Mouse (Mus musculus) left cerebral cortex, postnatal 10 days (tissue): ENCODE measurements around the gene Ttll6. TPM values are rescaled to one million over a fixed set of nuclear protein-coding genes. Genes with fewer than 3 reads are reported as not detected.

Source experiments
- DNase-seq, 2 experiments: peaks; one replicate each; pipeline ENCODE4 v3.0.0; 2021 to 2022; ENCODE audit warnings: low spot score in 2 of 2, mixed read lengths in 1 of 2; ENCODE audit errors: extremely low spot score in 1 of 2
- intact Hi-C: fragments of 180-260 bp; cut with DNase I; formaldehyde crosslinking; loops from one replicate; pipeline ENCODE4 v1.15.1; 2025
- total RNA-seq, 2 experiments: library from RNA; stranded (reverse); gene quantifications; 2 replicates each; pipeline ENCODE4 v1.2.3; 2021

Gene Ttll6
- total RNA-seq, 2 experiments from 2014 or later = 0.24 to 0.53 TPM

- DNase-seq = no peak
These were observed 50.6 kb downstream of the Ttll6 start for GRCm38 (mm10) chr11:96184233-96184632.

GRCm38 (mm10) chr11:96187321-96187720, 53.7 kb downstream of the Ttll6 start:
- intact Hi-C loops = no loop called here
- DNase-seq = no peak

More at GRCm38 (mm10) chr11:96184233-96184632, 50.6 kb downstream of the Ttll6 start:
- intact Hi-C loops = no loop called here

GRCm38 (mm10) chr11:96189810-96190522, 56.4 kb downstream of the Ttll6 start:
- no peak for DNase-seq
- intact Hi-C loops = no loop called here

DNA sequence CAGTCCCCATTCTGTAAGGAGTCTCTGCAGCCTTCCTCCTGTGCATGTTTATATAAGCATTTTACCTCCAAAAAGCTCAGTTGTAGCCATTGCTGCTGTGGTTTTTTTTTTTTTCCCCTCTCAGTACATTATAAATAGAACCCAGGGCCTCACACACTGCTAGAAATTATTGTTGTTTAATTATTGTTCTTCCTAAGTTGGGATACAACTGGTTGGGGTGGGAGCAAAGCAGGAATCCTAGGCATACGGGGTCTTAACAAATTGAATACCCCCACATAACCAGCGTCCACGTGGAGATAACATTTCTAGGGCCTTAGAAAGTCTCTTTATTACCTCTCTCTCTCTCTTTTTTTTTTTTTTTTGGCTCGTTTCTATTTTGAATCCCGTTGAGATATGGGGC, 57.5 kb downstream of the Ttll6 start:
- no peak for DNase-seq
- intact Hi-C loops = no loop called here

DNA sequence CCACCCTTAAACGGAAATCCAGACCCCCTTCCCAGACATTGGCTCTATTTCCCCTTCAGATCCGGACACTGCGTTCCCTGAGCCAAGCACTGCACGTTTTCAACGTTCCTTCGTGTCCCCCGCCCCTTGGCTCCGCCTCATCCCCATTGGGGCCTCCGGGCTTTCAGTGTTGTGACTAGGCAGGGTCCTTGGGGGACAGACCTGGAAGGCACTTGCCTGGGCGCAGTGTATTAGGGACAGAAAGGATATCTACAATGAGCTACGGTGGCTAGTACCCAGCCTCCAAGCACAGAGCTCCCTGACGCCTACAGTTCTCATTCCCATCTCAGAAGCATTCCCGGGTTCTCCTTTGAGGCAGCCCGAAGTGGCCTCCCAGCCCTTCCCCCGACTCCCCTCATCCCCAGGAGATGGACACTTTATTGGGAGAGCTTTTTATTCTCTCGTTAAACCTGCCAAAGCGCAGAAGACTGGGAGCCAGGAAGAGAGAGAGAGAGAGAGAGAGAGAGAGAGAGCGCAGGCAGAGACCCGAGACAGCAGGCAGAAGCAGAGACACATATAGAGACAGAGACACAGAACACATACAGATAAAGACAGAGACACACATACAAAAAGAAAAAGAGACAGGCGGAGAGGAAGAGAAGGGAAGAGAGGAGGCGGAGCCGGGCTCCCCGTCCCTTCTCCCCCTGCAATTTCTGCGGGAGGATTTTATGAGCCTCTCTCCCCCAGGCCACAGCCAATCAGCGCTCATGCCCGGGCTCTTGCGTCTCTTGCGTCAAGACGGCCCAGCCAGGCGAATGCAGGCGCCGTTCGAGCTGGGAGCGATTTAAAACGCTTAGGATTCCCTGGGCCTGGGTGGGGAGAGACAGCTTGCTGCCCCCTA, 60.2 kb downstream of the Ttll6 start, which contains the start of gene Hoxb13:
Gene Hoxb13 (plus strand): TSS at position 796 of the 880 bp plus-strand sequence.
- intact Hi-C loops = no loop called here
- no peak for DNase-seq

DNA sequence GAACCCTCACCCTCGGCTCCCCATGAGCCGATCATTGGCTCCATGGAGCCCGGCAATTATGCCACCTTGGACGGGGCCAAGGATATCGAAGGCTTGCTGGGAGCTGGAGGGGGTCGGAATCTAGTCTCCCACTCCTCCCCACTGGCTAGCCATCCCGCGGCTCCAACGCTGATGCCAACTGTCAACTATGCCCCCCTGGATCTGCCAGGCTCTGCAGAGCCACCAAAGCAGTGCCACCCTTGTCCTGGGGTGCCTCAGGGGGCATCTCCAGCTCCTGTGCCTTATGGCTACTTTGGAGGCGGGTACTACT, 60.8 kb downstream of the Ttll6 start:
- no peak for DNase-seq
- intact Hi-C loops = no loop called here

GRCm38 (mm10) chr11:96194961-96195640, 61.5 kb downstream of the Ttll6 start:
- intact Hi-C loops = no loop called here
- no peak for DNase-seq

DNA sequence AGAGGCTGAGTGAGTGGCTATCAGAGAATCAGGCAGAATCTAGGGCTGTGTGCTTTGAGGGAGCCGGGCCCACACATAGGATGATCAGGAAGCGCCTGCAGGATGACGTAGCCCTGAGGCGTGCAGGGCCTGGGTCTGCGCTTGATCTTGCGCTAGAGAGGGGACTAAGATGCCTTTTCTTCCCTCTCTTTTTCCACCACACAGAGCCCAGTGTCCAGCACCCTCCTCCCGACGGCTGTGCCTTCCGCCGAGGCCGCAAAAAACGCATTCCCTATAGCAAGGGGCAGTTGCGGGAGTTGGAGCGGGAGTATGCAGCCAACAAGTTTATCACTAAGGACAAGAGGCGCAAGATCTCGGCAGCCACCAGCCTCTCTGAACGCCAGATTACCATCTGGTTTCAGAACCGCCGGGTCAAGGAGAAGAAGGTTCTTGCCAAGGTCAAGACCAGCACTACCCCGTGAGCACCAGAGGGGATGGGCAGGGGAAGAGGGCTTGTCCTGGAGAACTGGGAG, 62.2 kb downstream of the Ttll6 start:
- intact Hi-C loops = no loop called here

DNA sequence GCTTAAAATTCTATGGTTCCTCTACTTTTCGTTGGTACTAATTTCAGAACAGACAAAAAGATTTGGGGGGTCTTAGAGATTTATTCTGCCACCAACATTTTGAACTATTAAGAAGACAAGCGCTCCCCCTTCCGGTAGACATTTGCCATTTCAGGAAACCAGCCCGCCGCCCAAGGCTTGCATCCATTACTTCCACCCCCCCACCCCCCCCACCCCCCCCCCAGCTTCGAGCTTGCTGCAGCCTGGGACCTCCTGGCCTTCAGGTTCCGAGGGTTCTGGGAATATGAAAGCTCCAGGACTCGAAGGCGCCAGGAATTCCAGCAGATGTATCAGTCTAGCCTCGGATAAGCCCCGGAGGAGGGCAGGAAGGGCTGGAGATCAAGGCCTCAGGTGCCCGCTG, 65.1 kb downstream of the Ttll6 start:
- DNase-seq = no peak
- intact Hi-C loops = no loop called here

More for the DNA sequence above, 62.2 kb downstream of the Ttll6 start:
- no peak for DNase-seq

DNA sequence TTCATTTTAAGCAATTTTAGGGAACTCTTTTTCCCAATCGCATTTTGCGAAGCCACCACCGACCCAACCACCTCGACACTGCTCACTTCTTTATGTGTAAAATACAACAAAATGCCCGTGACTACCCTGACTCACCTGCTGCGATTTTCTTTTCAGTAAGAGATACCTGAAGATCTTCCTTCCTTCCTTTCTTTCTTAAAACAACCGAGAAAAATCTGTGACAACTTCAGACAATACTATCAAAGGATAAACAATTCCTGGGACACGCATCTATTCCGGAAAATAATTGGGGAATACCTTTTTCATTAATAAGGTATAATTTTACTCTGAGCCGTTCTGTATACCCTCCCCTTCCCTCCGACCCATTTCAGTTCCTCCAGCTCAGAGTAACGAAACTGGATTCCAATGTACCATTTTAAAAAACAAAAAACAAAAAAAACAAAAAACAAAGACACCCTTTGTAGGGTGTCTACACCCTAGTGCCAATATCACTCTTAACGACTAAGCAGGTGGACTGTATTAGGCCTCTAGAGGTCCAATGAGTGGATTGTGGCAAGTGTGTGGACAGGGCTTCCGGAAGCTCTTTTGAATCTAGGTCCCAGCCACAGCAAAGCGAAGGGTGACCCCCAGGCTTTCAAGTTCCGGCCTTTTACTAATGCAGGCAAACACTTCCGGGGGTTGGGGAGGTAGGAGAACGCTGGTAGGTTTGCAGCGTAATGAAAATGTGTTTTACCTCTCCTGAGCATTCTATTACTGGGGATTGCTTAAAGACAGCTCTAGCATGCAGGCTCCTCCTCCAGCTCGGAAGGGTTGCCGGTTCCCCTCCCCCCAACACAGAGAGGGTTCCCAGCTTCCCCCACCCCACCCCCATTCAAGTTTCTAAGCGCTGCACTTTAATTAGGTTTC, 65.8 kb downstream of the Ttll6 start:
- intact Hi-C loops = loop anchor here (5.0 kb wide), 1 partner anchor 63 kb away; no protein-coding TSS in a partner anchor

DNA sequence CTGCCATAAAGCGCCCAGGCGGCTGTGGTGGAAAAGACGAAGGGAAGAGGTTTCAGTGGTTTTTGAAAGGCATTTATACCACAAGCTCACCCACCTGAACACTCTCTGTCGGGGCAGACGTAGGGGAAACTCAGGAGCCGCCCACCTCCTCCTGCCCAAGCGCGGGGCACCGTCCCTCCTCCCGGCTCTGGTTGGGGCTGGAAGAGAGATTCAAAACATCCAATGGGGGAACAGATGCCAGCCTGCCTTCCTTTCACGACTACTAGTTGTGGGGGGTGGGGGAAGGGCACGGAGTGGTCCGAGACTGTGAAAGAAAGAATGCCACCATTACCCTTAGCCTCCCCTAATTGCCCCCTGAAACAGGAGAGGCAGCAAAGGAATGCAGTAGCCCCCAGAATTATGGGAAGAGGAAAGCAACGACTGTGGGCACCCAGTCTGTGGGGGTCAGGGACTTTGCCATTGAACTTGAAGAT, 66.6 kb downstream of the Ttll6 start:
- intact Hi-C loops = loop anchor here (5.0 kb wide), 1 partner anchor 62 kb away; no protein-coding TSS in a partner anchor
- DNase-seq = no peak

More for the DNA sequence above, 65.8 kb downstream of the Ttll6 start:
- DNase-seq = no peak

GRCm38 (mm10) chr11:96201741-96202140, 68.2 kb downstream of the Ttll6 start:
- intact Hi-C loops = loop anchor here (5.0 kb wide), 1 partner anchor 61 kb away; no protein-coding TSS in a partner anchor
- no peak for DNase-seq

- DNase-seq = no peak
- intact Hi-C loops = loop anchor here (5.0 kb wide), 1 partner anchor 60 kb away; no protein-coding TSS in a partner anchor
These were observed 69.0 kb downstream of the Ttll6 start for GRCm38 (mm10) chr11:96202401-96203081.

GRCm38 (mm10) chr11:96203182-96203788, 69.7 kb downstream of the Ttll6 start:
- no peak for DNase-seq
- intact Hi-C loops = loop anchor here (5.0 kb wide), 1 partner anchor 59 kb away; no protein-coding TSS in a partner anchor

DNA sequence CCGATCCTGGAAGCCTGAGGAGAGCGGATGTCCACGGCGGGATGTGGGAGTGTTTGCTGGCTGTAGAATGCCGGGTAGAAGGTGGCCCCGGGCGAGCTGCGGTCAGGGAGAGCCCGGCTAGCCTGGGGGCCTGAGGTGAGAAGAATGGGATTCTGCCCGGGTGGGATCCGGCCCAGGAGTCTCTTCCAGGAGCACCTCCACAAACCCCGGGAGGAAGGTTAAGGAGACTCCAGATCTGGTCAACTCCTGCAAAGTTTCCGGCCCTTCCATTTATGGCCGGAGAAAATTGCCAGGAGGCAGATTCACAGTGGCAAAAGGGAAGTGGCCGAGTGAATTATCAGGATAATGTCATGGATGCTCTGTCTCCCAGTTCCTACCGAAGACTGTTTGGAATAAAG, 70.2 kb downstream of the Ttll6 start:
- intact Hi-C loops = loop anchor here (5.0 kb wide), 1 partner anchor 59 kb away; no protein-coding TSS in a partner anchor
- no peak for DNase-seq

GRCm38 (mm10) chr11:96204351-96204750, 70.8 kb downstream of the Ttll6 start:
- intact Hi-C loops = loop anchor here (5.0 kb wide), 1 partner anchor 58 kb away; no protein-coding TSS in a partner anchor
- DNase-seq = no peak
